Mouse (Mus musculus) cortical plate, adult 2 months (tissue): ENCODE results near the gene Gm45753.

Source experiments
- CTCF ChIP-seq: fragments of 200-500 bp; IDR thresholded peaks from 2 replicates; pipeline ENCODE4 v1.5.1; 2011; ENCODE audit warnings: mild to moderate bottlenecking, control low read depth, low read length; ENCODE audit not compliant: insufficient read depth; ENCODE audit errors: extremely low read depth
- POLR2A ChIP-seq: fragments of 200-500 bp; IDR thresholded peaks from 2 replicates; pipeline ENCODE4 v1.6.1; 2011; ENCODE audit warnings: mild to moderate bottlenecking, low read length, control low read depth; ENCODE audit not compliant: insufficient read depth; ENCODE audit errors: extremely low read depth

GRCm38 (mm10) chr8:45291790-45292189, 16.5 kb downstream of the Gm45753 start:
- TF ChIP-seq CTCF (no peak), POLR2A (no peak)
